Mouse (Mus musculus): ENCODE measurements around the gene Pam16.
A peak's percentile ranks its signal among the peaks of the same experiment; 100 is the strongest.

Pam16 gene

GRCm38 (mm10) chr16:4646831-4647230 lies 22.0 kb upstream of the Pam16 start:
- no peak for DNase-seq (ENCODE audit: low spot score in 2 of 2)

DNA sequence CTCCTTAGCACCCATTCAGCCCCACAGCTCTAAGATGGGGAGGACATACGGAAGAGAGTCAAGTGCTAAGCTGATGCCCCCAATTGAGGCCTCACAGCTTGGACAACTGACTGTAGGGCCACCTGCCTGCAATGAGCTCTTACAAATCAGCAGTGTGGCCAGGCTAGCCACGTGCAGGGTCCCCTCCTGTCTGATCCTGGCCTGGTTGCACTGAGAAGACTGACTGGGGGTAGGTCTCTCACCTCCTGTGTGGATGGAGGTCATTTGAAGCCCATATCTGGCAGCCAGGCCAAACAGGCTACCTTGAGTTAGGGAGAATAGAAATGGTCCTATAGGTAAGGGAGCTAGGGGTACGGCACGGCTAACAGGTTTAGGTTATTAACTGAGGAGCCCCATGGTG lies 21.1 kb upstream of the Pam16 start:
- DNase-seq (ENCODE audit: low spot score in 2 of 2), result no peak

DNA sequence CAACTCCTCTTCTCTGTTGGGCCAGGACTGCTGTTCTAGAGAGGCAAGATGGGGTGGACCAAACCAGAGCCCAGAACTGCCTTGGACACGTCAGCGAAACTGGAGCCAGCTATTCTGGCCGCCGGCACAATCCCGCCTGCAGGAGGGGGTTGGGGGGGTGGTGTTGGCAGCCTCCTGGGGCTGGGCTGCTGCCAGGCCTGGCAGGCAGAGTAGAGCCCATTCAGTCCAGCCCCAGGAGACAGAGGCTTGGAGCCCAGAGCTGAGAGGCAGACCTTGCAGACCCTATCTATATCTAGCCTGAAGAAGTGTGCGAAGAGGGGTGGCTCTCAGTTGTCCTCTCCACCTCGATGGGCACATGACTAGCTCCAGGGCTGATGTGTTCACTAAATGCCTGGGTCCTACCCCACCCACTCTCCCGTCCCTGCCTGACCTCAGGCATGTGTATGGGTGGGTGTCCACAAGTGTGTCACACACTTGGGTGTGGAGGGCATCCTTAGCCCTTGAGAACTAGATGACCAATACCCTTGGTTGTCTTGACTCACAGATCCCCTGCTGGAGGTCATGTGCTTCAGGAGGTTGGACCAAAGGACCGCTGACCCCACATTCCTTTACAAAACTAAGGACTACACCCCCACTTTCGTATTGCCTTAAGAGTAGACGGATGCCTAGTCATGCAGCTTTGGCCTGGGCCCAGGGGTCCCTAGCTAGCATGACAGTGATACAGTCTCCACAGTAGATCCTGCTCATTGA lies 19.1 kb upstream of the Pam16 start:
- DNase-seq (ENCODE audit: low spot score in 2 of 2), result no peak

DNA sequence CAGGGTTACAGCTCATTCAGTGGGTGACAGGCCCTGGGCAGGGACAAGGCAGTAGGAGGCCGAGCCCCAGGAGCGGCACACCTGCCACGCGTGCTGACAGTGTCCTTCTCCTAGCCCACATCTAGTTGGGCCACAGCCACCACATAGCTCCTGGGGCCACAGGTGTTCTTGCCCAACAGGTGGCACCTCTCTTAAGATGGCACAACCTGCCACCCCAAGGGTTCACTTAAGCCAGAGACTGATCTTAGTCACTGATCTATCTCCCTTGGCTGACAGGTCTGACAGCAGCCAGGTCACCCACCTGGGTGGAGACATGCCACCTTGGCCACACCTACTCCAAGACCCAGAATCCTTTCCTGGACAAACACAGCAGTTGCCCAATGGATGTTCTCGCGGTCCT lies 18.1 kb upstream of the Pam16 start:
- DNase-seq (ENCODE audit: low spot score in 2 of 2), result no peak

DNA sequence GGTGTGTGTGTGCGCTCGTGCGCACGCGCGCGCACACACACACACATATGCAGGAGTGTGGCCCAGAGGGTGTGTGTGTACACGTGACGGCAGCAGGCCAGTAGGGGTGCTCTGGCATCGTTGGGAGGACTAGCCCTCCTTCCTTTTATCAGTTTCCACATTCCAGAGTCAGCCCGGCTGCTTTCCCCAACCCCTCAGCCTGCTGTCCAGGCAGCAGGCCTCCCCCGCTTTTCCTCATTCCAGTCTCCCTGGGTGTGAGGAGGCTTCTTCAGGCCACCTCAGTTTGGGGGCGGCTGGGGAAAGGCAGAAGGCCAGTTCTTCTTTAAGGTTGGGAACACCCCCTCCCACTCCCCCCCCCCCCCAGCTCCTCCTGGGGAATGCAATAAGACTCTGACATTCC lies 17.4 kb upstream of the Pam16 start:
- no peak for DNase-seq (ENCODE audit: low spot score in 2 of 2)

DNA sequence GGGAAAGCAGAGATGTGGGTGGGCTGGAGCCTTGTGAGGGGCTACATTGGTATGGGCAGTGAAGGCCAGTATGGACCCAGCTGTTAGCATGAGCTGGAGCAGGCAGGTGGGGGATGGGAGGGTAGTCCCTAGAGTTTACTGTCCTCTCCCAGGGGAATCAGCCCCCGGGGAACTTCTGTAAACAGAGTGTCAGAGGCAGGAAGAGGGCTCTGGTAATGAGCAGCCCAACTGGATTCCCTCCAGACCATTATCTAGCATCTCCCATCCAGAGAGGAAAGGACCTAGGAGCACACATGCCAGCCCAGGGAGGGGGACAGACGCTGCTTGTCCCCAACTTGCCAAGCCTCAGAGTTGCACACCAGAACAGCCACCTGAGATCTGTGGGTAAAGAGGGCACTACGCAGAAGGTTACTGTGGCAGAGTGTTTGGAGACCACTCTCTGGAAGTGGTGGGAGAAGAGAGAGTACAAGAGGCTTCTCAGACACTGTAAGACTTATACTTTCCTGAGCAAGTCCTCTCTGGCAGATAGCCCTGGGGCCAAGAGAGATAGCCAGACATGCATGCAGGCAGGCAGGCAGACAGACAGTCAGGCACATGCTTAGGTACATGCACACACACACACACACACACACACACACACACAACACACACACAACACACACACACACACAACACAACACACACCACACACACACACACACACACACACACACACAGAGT lies 16.5 kb upstream of the Pam16 start:
- peak in 1 of 2 experiments; percentile 38 for DNase-seq (ENCODE audit: low spot score in 2 of 2)

DNA sequence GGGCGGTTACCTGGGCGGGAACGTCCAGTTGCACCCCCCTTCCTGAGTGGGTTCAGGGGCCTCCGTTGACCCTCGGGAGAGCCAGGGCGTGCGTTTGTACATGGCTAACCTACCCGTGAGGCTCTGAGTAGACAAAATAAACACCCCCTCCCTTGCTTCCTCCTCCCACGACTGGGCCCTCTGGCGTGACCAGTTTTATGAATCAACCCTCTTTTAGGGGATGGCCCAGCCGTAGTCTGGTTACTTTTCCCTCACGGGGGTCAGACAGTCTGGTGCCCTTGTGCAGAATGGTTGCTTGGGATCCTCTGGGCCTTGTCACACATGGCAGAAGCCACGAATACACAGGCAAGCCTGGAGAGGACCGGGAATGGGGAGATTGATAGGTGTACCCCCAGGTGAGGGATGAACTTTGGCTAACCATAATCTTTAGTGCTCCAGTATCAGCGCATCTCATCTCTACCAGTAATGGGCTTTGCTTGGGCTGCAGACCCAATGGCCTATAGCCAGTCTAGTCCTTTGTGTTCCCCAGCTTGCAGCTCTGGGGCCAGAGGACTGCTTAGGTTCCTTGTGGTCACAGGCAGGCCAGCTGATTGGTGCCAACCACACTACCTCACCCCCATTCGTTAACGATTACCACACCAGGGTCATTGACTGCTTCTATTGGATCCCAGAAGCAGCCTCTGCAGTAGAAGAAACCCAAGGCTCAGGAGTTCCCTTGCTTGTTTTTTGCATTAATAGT lies 15.6 kb upstream of the Pam16 start:
- DNase-seq (ENCODE audit: low spot score in 2 of 2), result no peak

GRCm38 (mm10) chr16:4639831-4640237 lies 15.0 kb upstream of the Pam16 start, which contains the start of the genes Vasn and Dnaja3:
Gene Vasn (plus strand): TSS chr16:4639941.
Gene Dnaja3 (plus strand): TSS chr16:4639989.
- peak; percentile 85 to 88 for DNase-seq (ENCODE audit: low spot score in 2 of 2)

- no peak for DNase-seq (ENCODE audit: low spot score in 2 of 2)
Measured at GRCm38 (mm10) chr16:4638891-4639390, 14.2 kb upstream of the Pam16 start.

DNA sequence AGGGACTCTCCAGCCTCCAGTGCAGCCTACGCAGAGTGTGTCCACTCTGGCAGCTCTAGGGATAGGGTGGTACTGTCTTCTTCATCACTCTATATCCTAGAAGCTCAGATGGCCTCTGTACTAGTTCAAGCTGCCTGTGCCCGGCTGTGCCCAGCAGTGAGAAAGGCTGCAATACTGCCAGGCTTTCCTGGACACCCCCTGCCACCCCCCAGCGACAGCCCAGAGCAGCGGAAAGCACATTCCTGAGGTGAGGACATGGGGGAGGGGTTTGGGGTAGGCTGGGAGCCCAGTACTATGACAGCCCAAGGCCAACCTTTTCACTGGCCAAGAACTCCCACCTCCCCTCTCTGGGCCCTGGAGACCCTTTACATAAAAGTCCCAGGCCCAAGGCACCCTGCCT lies 11.0 kb upstream of the Pam16 start:
- DNase-seq (ENCODE audit: low spot score in 2 of 2), result no peak

DNA sequence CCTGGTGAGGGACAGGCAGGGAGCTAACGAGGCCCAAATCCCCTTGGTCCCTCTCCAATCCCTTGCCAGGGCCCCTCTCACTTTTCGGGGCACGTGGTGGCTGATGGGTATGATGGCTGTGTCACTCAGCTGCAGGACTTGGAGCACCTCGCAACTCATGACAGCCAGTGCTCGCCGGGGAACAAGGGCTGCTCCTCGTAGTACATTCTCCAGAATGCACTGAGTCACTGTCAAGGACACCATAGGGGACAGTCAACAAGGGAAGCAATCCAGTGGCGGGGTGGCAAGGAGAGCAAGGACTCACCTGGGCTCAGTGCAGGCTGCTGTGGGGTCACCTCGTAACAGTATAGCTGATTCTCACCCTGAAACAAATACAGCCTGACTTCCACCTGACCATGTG lies 9.9 kb upstream of the Pam16 start:
- no peak for DNase-seq (ENCODE audit: low spot score in 2 of 2)

DNA sequence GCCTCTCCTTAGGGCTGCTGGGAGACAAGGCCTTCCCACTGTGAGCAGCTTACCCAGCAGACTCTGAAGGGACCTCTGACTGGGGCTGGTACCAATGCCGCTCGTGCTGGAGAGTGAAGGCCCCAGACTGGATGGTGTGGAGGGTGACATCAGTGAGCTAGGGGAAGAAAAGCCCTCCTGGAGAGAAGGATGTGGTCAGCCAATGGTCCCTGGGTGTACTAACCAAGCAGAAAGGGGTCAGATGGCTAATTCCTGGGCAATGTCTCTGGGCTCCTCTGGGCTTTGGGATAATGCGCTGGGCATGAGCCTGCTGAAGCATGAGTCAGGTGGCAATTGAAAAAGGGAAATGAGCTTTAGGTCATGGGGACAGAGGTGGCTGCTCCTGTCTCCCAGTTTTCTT lies 8.9 kb upstream of the Pam16 start:
- DNase-seq (ENCODE audit: low spot score in 2 of 2), result no peak

- no peak for DNase-seq (ENCODE audit: low spot score in 2 of 2)
Measured at GRCm38 (mm10) chr16:4632050-4632449, 7.3 kb upstream of the Pam16 start.

DNA sequence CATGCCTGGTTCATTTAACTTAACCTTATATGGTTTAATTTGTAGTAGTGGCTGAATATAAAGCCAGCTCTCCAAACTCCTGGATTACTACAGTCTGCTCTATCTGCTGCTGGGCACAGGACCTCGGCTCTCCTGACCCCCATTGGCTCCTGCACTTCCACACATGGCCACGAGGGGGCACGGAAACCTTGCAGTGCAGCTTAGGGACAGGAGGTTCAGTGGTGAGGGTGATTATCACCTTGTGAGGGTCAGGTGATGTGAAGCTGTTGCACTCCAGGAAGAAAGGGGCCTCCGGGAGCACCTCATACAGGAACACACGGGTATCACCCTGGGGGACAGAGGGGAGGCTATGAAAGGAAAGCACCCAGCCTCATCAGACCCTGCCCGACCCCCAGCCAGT lies 5.2 kb upstream of the Pam16 start:
- DNase-seq (ENCODE audit: low spot score in 2 of 2), result peak; percentile 84 to 95

DNA sequence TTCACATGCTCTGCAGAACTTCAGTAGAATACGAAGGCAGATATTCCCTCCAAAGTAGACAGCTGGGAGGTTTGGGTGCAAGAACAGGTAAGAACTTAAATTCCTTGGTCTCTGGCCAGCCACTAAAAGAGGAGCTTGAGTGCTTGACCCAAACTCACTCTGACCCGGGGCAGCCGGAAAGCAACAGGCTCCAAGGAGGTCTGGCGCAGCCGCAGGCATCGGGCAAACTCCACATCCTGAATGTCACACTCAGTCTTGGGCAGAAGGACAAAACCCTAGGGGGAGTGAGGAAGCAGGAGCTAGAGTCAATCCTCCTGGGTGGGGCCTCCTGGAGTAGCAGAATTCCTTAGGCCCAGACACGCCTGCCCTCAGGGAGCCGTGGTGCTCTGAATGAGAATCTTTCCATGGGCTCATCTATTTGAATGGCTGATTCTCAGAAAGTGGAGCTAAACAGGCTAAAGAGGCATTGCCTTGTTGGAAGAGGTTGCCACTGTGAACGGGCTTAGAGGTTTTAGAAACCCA lies 4.2 kb upstream of the Pam16 start:
- DNase-seq (ENCODE audit: low spot score in 2 of 2), result no peak

GRCm38 (mm10) chr16:4627105-4627504 lies 2.3 kb upstream of the Pam16 start:
- no peak for DNase-seq (ENCODE audit: low spot score in 2 of 2)

DNA sequence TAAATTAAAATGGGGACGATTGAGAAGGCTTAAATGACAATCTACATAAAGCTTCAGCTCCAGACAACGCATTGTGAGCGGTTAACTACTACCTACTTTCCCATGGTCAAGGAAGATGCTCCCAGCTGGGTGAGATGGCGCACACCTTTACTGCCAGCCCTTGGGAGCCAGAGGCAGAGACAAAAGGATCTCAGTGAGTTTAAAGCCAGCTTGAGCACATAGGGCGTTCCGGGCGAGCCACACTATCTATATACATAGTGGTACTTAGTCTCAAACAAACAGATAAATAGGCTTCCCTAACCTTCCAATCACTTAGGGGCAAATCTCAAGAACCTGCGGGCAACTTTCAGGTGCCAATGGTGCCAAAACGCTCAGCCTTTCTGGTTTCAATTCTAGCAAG lies 714 bp downstream of the Pam16 start:
- DNase-seq (ENCODE audit: low spot score in 2 of 2), result no peak

- DNase-seq (ENCODE audit: low spot score in 2 of 2), result no peak
Measured at GRCm38 (mm10) chr16:4616829-4617228, 8.0 kb downstream of the Pam16 start.

DNA sequence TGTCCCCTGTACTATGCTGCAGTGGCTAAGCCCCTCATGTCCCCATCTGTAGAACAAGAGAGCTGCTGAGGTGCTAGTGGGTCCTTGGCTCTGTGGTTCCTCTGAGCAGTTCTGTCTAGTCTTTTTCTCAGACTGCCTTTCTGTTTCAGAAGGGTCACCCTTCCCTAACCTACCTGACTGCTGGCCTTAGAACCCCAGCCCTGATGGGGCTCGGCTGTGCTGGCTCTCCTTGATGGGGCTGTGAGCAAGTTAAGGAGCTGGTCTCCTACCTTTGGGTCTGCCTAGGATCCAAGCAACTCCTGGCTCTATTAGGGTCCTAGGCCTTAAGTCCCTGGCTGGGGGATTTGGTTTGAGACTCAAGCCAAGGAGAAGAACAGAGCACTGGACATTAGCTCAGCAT lies 9.5 kb downstream of the Pam16 start:
- no peak for DNase-seq (ENCODE audit: low spot score in 2 of 2)

DNA sequence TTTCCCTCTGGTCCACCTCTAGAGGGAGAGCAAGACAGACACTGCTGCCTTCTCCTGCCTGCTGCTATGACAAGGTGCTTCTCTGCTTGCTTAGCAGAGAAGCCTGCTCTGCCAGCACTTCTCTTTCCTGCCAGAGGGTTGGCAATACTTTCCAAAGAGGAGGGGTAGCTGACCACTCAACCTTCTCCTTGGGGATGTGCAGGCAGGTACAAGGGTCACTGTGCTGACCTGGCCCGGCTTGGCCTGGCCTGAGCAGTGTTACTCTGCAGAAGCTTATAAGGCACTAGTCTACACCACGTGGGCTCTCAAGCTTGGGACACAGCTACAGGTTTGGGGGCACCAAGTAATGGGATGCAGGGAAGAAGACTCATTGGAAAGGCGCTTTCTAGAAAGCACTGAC lies 10.1 kb downstream of the Pam16 start:
- DNase-seq (ENCODE audit: low spot score in 2 of 2), result no peak

DNA sequence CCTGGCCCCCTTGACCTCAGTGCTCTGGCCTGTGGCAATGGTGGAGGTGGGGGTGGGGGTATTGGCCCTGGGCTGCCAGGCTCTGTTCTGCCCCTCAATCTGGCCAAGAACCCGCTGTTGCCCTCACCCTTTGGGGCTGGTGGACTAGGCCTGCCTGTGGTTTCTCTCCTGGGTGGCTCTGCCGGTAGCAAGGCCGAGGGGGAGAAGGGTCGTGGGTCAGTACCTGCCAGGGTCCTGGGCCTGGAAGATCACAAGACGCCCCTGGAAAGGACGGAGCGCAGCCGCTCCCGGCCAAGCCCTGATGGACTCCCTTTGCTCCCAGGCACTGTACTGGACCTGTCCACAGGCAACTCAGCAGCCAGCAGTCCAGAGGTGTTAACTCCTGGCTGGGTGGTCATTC lies 11.1 kb downstream of the Pam16 start:
- no peak for DNase-seq (ENCODE audit: low spot score in 2 of 2)

- no peak for DNase-seq (ENCODE audit: low spot score in 2 of 2)
Measured at GRCm38 (mm10) chr16:4611676-4612075, 13.1 kb downstream of the Pam16 start.
